Mouse (Mus musculus) urinary bladder, adult 2 months (tissue): ENCODE measurements around the gene Tanc1. TPM values are rescaled to one million over a fixed set of nuclear protein-coding genes. Genes with fewer than 3 reads are reported as not detected.

Experiments used
- DNase-seq: peaks from one replicate; pipeline ENCODE4 v3.0.0; 2022; ENCODE audit warnings: low spot score
- polyA plus RNA-seq: library from polyadenylated mRNA; depleted of rRNA; stranded (reverse); fragments of >200 nt; gene quantifications from 2 replicates; pipeline ENCODE4 v1.2.3, GENCODE M21; 2012

Gene Tanc1
- polyA plus RNA-seq, 1 experiment, result 25.0 TPM

GRCm38 (mm10) chr2:59612733-59613473 is 1.1 kb downstream of the Tanc1 start:
- DNase-seq, result peak; percentile 55

GRCm38 (mm10) chr2:59613474-59614019 is 1.7 kb downstream of the Tanc1 start:
- no peak for DNase-seq

- no peak for DNase-seq
These were observed 5.0 kb downstream of the Tanc1 start for GRCm38 (mm10) chr2:59616890-59617289.

GRCm38 (mm10) chr2:59618996-59619395 is 7.2 kb downstream of the Tanc1 start:
- no peak for DNase-seq

GRCm38 (mm10) chr2:59620601-59621000 is 8.8 kb downstream of the Tanc1 start:
- DNase-seq, result no peak

GRCm38 (mm10) chr2:59622514-59623139 is 10.8 kb downstream of the Tanc1 start:
- no peak for DNase-seq

GRCm38 (mm10) chr2:59623858-59624257 is 12.0 kb downstream of the Tanc1 start:
- DNase-seq, result no peak

- DNase-seq, result no peak
These were observed 13.6 kb downstream of the Tanc1 start for GRCm38 (mm10) chr2:59625416-59625815.

- DNase-seq, result no peak
These were observed 14.1 kb downstream of the Tanc1 start for GRCm38 (mm10) chr2:59625927-59626326.

GRCm38 (mm10) chr2:59626422-59626821 is 14.6 kb downstream of the Tanc1 start:
- no peak for DNase-seq

GRCm38 (mm10) chr2:59627502-59627901 is 15.7 kb downstream of the Tanc1 start:
- DNase-seq, result no peak

- DNase-seq, result no peak
These were observed 16.4 kb downstream of the Tanc1 start for GRCm38 (mm10) chr2:59628057-59628901.

GRCm38 (mm10) chr2:59629829-59630228 is 18.0 kb downstream of the Tanc1 start:
- no peak for DNase-seq

- no peak for DNase-seq
These were observed 19.6 kb downstream of the Tanc1 start for GRCm38 (mm10) chr2:59631406-59631805.

GRCm38 (mm10) chr2:59633761-59634430 is 22.1 kb downstream of the Tanc1 start:
- no peak for DNase-seq

- DNase-seq, result no peak
These were observed 25.4 kb downstream of the Tanc1 start for GRCm38 (mm10) chr2:59637040-59637785.

- DNase-seq, result no peak
These were observed 30.9 kb downstream of the Tanc1 start for GRCm38 (mm10) chr2:59642722-59643121.

GRCm38 (mm10) chr2:59644816-59645215 is 33.0 kb downstream of the Tanc1 start:
- DNase-seq, result no peak

GRCm38 (mm10) chr2:59645515-59645914 is 33.7 kb downstream of the Tanc1 start:
- DNase-seq, result no peak

GRCm38 (mm10) chr2:59646740-59647390 is 35.0 kb downstream of the Tanc1 start:
- DNase-seq, result no peak
